Mouse (Mus musculus) spleen, adult 18-20 months (tissue): ENCODE measurements at regions not wholly inside any gene's neighbourhood (a gene's known extent, or its start where the extent isn't known, plus 50 kb on each side); places are given as distances from the start of the nearest gene placed in this dataset.

ENCODE experiments used
- DNase-seq, 2 experiments: peaks; one replicate each; pipeline ENCODE4 v3.0.0; 2022; ENCODE audit warnings: mixed read lengths in 2 of 2

- no peak for DNase-seq
These were observed 134.9 kb upstream of the Pgrmc2 start for GRCm38 (mm10) chr3:41217770-41218169.

DNA sequence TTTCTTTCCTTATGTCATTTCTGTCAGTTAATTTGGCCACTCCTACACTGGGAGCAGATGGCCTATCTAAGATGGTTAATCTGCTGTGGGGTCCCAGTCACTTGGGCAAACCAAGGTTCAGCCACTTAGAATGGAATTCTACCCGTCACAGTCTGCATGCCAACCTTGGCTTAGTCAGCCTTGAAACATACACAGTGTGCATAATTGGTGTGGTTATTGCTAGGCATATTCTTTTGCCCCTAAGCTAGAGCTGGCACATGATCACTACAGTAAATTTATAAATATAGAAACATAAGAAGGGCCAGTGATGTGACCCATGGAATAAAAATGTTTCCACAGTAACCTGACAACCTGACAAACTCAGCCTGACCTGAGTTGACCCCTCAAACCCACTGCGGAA, 130.7 kb upstream of the Pgrmc2 start:
- no peak for DNase-seq

GRCm38 (mm10) chr3:41210333-41210732, 127.5 kb upstream of the Pgrmc2 start:
- DNase-seq: no peak

DNA sequence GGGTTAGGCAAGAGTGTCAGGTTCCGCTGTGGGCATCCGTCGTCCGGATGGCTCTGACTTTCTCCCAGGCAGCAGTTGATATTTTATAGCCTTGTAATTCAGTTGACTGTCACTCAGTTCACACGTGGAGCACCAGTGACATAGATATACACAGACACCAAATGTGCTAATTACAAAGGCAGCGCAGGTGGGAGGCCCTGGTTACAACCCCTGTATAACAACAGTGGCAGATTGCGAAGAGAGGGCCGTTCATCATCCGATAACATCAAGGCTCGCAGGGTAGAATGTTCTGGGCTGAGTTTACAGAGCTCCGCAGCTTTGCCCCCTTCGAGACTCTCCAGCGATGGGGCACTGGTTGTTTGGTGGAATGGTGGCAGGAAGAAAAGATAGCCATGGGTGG, 120.0 kb upstream of the Pgrmc2 start:
- DNase-seq: no peak

GRCm38 (mm10) chr3:41201782-41202181, 118.9 kb upstream of the Pgrmc2 start:
- DNase-seq: no peak

DNA sequence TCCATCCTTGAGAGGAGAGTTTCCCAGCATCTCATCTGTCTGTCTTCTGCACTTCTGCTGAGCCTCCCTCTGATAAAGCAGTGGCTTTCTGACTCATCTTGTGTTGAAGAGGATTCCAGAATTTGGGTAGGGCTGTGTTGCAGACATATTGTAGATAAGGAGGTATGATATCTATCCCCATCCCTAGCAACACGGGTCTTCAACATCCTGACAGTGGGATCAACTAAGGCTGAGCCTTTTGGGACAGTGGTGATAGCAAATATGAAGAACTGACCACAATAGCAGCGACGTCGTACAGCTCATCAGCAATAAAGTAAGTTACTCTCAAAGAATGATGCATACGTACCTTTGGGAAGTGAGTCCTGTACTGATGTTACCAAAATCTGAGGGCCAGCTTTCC, 117.2 kb upstream of the Pgrmc2 start:
- DNase-seq: no peak

- no peak for DNase-seq
These were observed 115.5 kb upstream of the Pgrmc2 start for GRCm38 (mm10) chr3:41198216-41198976.

GRCm38 (mm10) chr3:41195113-41195975, 112.5 kb upstream of the Pgrmc2 start:
- DNase-seq: no peak

- DNase-seq: no peak
These were observed 111.7 kb upstream of the Pgrmc2 start for GRCm38 (mm10) chr3:41194311-41195112.

DNA sequence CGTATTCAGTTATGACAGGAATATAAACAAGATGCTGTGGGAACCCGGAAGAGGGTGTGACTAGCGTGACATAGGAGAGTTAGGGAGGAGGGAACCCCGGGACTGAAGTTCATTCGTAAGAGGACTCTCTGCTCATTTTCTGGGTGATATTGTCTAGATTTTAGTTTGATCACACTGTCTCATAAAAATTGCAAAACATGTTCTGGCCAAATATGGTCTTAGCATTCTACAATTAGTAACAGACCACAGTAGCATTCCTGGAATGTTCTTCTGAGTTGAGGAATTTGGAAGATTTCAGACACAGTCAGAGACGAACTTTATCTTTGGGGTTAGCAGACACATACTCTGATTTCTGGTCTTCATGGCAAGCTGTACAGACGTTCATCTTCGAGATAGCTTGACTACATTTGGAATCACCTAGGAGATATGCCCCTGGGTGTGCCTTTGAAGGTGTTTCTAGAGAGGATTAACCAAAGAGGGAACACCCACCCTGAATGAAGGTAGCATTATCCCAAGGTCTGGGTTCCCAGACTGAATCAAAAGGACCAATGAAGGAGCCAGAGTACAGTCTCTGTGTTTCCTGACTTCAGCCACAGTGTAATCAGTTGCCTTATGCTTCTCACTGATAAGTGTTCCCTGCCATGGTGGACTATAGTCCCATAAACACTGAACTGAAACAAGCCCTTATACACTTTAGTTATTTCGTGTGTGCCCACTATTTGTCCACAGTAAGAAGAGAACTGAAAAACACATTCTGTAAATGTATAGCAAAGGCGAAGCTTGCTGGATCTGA, 102.7 kb upstream of the Pgrmc2 start:
- no peak for DNase-seq

DNA sequence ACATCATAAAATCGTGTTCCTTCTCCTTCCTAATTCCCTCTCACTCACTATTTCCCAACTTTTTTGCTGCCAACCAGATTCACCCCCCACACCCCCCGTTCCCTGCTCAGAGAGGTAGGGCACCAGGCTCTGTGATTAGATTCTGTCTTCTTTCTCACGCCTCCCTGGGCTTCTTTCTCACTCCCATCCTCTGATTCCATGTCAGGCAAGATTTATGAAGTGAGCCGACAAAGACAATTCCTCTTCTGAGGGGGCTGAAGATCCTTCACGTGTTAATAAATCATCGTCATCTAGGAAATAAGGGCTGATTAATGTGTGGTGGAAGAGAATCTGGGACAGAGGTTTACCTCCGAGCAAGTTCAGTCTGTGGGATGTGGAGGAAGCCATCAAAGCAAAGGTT, 101.5 kb upstream of the Pgrmc2 start:
- no peak for DNase-seq

GRCm38 (mm10) chr3:41182900-41183595, 100.2 kb upstream of the Pgrmc2 start:
- no peak for DNase-seq

DNA sequence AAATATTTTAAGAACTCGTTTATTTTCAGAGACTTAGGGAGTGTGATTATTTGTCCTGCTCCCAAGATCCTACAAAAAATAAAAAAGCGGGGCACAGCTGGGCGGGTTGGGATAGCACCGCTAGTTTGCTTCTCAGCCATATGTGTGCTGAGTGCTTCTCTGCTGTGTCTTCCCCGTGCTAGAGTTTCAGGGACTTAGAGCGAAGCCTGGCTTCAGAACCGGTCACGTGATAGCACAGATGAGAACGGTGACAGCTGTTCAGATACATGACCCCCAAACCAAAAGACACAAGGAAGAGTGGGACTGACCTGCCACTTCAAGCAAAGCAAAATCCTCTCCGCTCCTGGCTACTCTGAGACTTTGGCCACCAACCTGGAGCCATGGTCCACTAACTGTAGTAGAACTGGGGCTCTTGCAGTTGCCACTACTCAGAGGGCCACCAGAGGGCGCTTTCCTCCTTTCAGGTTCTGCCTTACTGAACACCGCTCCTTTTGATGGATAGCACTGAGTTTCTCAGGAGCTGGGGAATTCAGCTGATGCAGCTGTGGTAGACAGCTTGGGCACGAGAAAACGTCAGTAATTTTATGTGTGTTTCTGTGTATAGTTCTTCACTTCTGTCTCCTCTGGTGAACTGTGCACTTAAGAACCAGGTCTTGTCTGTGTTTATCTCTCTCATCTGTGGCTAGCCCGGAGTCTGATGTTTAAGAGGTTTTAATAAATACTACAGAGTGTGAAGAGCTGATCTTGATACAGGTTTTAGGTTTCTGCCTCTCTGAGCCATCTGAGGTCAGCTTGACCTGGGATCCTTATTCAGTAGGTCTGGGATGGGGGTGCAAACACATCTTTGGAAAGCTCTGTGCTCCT, 99.4 kb upstream of the Pgrmc2 start:
- peak; percentile 18 to 65 for DNase-seq

DNA sequence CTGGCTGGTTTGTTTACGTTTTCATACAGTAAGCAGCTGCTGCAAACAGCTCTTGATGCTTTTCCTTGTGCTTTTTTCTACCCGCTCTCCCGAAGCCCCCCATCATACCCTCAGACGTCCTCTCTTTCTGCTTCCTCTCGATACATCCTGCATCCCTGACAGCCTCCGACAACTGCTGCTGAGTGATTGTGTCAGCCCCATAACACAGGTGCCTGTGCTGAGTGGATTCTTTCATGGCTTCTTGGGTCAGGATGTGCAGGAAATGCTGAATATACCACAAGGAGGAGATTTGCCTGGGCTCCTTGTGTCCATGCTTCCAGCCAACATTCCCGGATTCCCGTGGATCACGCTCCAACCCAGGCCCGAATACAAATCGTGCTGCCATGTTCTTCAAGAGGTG, 98.6 kb upstream of the Pgrmc2 start:
- DNase-seq: no peak

GRCm38 (mm10) chr3:41180911-41181310, 98.1 kb upstream of the Pgrmc2 start:
- no peak for DNase-seq

DNA sequence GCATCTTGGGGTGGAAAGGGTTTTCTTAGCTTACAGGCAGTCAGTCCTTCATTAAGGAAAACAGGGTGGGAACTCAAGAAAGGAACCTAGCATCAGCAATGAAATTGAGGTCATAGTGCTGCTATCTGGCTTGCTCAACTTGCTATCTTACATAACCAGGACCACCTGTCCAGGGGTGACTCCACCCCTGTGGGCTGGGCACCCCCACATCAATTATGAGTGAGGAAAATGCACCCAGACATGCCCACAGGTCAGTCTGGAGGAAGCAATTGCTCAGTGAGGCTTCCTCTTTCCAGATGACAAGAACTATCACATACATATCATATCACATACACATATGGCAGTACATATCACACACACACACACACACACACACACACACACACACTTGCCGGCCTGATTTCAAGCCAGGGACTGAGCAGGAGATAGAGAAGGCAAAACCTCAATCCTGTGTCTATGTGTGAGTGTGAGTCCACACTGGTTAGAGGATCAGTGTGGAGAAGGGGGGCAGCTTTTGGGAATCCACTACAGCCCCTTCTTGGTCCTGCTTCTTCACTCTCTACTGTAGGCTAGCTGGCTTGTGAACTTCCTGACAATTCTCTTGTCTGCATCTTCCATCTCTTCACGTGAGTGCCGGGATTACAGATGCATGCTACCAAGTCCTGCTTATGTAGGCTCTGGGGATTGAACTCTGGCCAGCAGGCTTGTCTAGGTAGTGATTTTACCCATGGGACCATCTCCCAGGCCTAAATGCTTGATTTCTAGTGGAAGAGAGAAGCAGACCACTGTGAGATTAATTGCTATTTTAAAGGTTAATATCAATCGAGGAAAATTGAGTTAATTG, 96.4 kb upstream of the Pgrmc2 start:
- DNase-seq: no peak

GRCm38 (mm10) chr3:41177124-41177523, 94.3 kb upstream of the Pgrmc2 start:
- DNase-seq: no peak

- no peak for DNase-seq
These were observed 92.5 kb upstream of the Pgrmc2 start for GRCm38 (mm10) chr3:41175356-41175755.

DNA sequence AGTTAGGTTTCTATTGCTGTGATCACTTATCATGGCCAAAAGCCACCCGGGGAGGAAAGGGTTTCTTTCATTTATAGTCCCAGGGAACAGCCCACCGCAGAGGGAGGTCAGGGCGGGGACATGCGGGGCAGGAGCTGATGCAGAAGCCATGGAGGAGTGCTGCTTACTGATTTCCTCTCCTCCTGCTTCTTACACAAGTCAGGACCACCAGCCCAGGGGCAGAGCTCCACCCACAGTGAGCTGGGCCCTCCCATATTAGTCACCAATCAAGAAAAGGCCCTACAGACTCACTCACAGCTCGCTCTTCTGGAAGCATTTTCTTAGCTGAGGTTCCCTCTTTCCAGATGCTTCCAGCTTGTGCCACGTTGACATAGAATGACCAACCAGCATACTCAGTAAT, 90.7 kb upstream of the Pgrmc2 start:
- DNase-seq: no peak
